Mouse (Mus musculus): ENCODE data around the gene Nckipsd. TPM values are rescaled to one million over a fixed set of nuclear protein-coding genes. Genes with fewer than 3 reads are reported as not detected.
A peak's percentile ranks its signal among the peaks of the same experiment; 100 is the strongest.

The Nckipsd gene
- polyA plus RNA-seq, 1 experiment from 2014 or later, result 20.4 TPM

- no peak overlapping the region for H3K4me3 ChIP-seq (replicated peaks)
- no peak overlapping the region for H3K9ac ChIP-seq
- H3K9me3 ChIP-seq (replicated peaks), result no peaks in the 10 kb centered on the region
- H3K27ac ChIP-seq (replicated peaks), result no peak overlapping the region
- no peak for ATAC-seq (ENCODE audit: insufficient number of reproducible peaks, low FRiP score, low TSS enrichment, low read depth)
- H3K27me3 ChIP-seq, result peaks cover 67% of the 10 kb centered on the region
- no peaks in the 10 kb centered on the region for H3K36me3 ChIP-seq
- H3K4me1 ChIP-seq, result peaks cover 15% of the 10 kb centered on the region
- no peak overlapping the region for H3K4me2 ChIP-seq (replicated peaks)
- under 1% methylated on average over 31 of the region's 31 CpGs for WGBS
These were observed 16.7 kb downstream of the Nckipsd start for GRCm38 (mm10) chr9:108824755-108825413.

GRCm38 (mm10) chr9:108825820-108826699 is 17.9 kb downstream of the Nckipsd start, which contains the start of gene Celsr3:
Gene Celsr3, plus strand, starts transcription at chr9:108826320.
- no peak within 1 kb of the TSS for H3K27ac ChIP-seq (replicated peaks)
- no peak for ATAC-seq (ENCODE audit: insufficient number of reproducible peaks, low FRiP score, low TSS enrichment, low read depth)
- WGBS, result 2% methylated on average over 65 of the region's 70 CpGs
- no peaks in the 10 kb centered on the region for H3K36me3 ChIP-seq
- H3K27me3 ChIP-seq, result peaks cover 79% of the 10 kb centered on the region
- H3K9me3 ChIP-seq (replicated peaks), result no peaks in the 10 kb centered on the region
- H3K4me1 ChIP-seq, result peaks cover 15% of the 10 kb centered on the region
- H3K4me2 ChIP-seq (replicated peaks), result peak within 1 kb of the TSS; percentile 86
- peak within 1 kb of the TSS; percentile 43 for H3K4me3 ChIP-seq (replicated peaks)
- H3K9ac ChIP-seq, result no peak within 1 kb of the TSS

GRCm38 (mm10) chr9:108826700-108827340 is 18.7 kb downstream of the Nckipsd start:
- peak; percentile 51 for ATAC-seq (ENCODE audit: insufficient number of reproducible peaks, low FRiP score, low TSS enrichment, low read depth)

GRCm38 (mm10) chr9:108827454-108827853 is 19.3 kb downstream of the Nckipsd start:
- Histone ChIP-seq H3K9me3 (replicated peaks) (no peaks in the 10 kb centered on the region), H3K9ac (no peak overlapping the region), H3K4me3 (replicated peaks) (peak overlapping the region; percentile 42), H3K27me3 (peaks cover 91% of the 10 kb centered on the region), H3K4me2 (replicated peaks) (peak overlapping the region; percentile 86), H3K36me3 (no peaks in the 10 kb centered on the region), H3K27ac (replicated peaks) (no peak overlapping the region), H3K4me1 (peaks cover 25% of the 10 kb centered on the region)
- 18% methylated on average over 34 of the region's 34 CpGs for WGBS
- no peak for ATAC-seq (ENCODE audit: insufficient number of reproducible peaks, low FRiP score, low TSS enrichment, low read depth)

More at GRCm38 (mm10) chr9:108826700-108827340, 18.7 kb downstream of the Nckipsd start:
- Histone ChIP-seq H3K4me3 (replicated peaks) (peak overlapping the region; percentile 43), H3K27ac (replicated peaks) (no peak overlapping the region), H3K9me3 (replicated peaks) (no peaks in the 10 kb centered on the region), H3K4me2 (replicated peaks) (peak overlapping the region; percentile 86), H3K4me1 (peaks cover 21% of the 10 kb centered on the region), H3K9ac (no peak overlapping the region), H3K27me3 (peaks cover 86% of the 10 kb centered on the region), H3K36me3 (no peaks in the 10 kb centered on the region)
- 2% methylated on average over 39 of the region's 39 CpGs for WGBS

- no peak for ATAC-seq (ENCODE audit: insufficient number of reproducible peaks, low FRiP score, low TSS enrichment, low read depth)
- no peak overlapping the region for H3K27ac ChIP-seq (replicated peaks)
- H3K9me3 ChIP-seq (replicated peaks), result no peaks in the 10 kb centered on the region
- peaks cover 95% of the 10 kb centered on the region for H3K27me3 ChIP-seq
- 66% methylated on average over 18 of the region's 18 CpGs for WGBS
- H3K36me3 ChIP-seq, result no peaks in the 10 kb centered on the region
- peak overlapping the region; percentile 86; the same call in 1 of the 2 replicates for H3K4me2 ChIP-seq (replicated peaks)
- H3K4me1 ChIP-seq, result peaks cover 29% of the 10 kb centered on the region
- no peak overlapping the region for H3K4me3 ChIP-seq (replicated peaks)
- H3K9ac ChIP-seq, result no peak overlapping the region
These were observed 19.7 kb downstream of the Nckipsd start for GRCm38 (mm10) chr9:108827906-108828305.

GRCm38 (mm10) chr9:108831637-108832036 is 23.5 kb downstream of the Nckipsd start:
- Histone ChIP-seq H3K9me3 (replicated peaks) (no peaks in the 10 kb centered on the region), H3K27me3 (peaks cover 77% of the 10 kb centered on the region), H3K36me3 (no peaks in the 10 kb centered on the region), H3K27ac (replicated peaks) (no peak overlapping the region), H3K9ac (no peak overlapping the region), H3K4me2 (replicated peaks) (peak overlapping the region; percentile 97), H3K4me1 (peaks cover 22% of the 10 kb centered on the region), H3K4me3 (replicated peaks) (peak overlapping the region; percentile 47)
- 4% methylated on average over 23 of the region's 23 CpGs for WGBS
- ATAC-seq (ENCODE audit: insufficient number of reproducible peaks, low FRiP score, low TSS enrichment, low read depth), result no peak

GRCm38 (mm10) chr9:108832390-108833108 is 24.4 kb downstream of the Nckipsd start:
- peak; percentile 95 for ATAC-seq (ENCODE audit: insufficient number of reproducible peaks, low FRiP score, low TSS enrichment, low read depth)
- Histone ChIP-seq H3K9me3 (replicated peaks) (no peaks in the 10 kb centered on the region), H3K27ac (replicated peaks) (no peak overlapping the region), H3K4me2 (replicated peaks) (peak overlapping the region; percentile 97), H3K9ac (no peak overlapping the region), H3K4me3 (replicated peaks) (peak overlapping the region; percentile 47), H3K36me3 (no peaks in the 10 kb centered on the region), H3K27me3 (peaks cover 69% of the 10 kb centered on the region), H3K4me1 (peaks cover 16% of the 10 kb centered on the region)
- WGBS, result 5% methylated on average over 46 of the region's 46 CpGs

- WGBS, result 11% methylated on average over 14 of the region's 14 CpGs
- Histone ChIP-seq H3K4me3 (replicated peaks) (0 out of 2 replicates have a peak overlapping the region, but pooled peaks have one; percentile 7), H3K4me1 (peaks cover 8% of the 10 kb centered on the region; the same call in 1 of the 2 replicates), H3K27ac (replicated peaks) (no peak overlapping the region), H3K9ac (no peak overlapping the region), H3K27me3 (peaks cover 7% of the 10 kb centered on the region; the same call in 1 of the 2 replicates), H3K4me2 (replicated peaks) (peak overlapping the region; percentile 36), H3K36me3 (no peaks in the 10 kb centered on the region), H3K9me3 (replicated peaks) (no peaks in the 10 kb centered on the region)
- ATAC-seq (ENCODE audit: insufficient number of reproducible peaks, low FRiP score, low TSS enrichment, low read depth), result no peak
These were observed 34.8 kb downstream of the Nckipsd start for GRCm38 (mm10) chr9:108842989-108843388.

GRCm38 (mm10) chr9:108845390-108845789 is 37.2 kb downstream of the Nckipsd start:
- Histone ChIP-seq H3K27me3 (peaks cover 7% of the 10 kb centered on the region; the same call in 1 of the 2 replicates), H3K4me1 (peaks cover 8% of the 10 kb centered on the region; the same call in 1 of the 2 replicates), H3K36me3 (no peaks in the 10 kb centered on the region), H3K9me3 (replicated peaks) (no peaks in the 10 kb centered on the region), H3K27ac (replicated peaks) (no peak overlapping the region), H3K9ac (no peak overlapping the region), H3K4me2 (replicated peaks) (no peak overlapping the region), H3K4me3 (replicated peaks) (no peak overlapping the region)
- ATAC-seq (ENCODE audit: insufficient number of reproducible peaks, low FRiP score, low TSS enrichment, low read depth), result no peak
- 68% methylated on average over 5 of the region's 5 CpGs for WGBS

- Histone ChIP-seq H3K9ac (no peak overlapping the region), H3K4me3 (replicated peaks) (no peak overlapping the region), H3K9me3 (replicated peaks) (no peaks in the 10 kb centered on the region), H3K36me3 (no peaks in the 10 kb centered on the region), H3K4me2 (replicated peaks) (no peak overlapping the region), H3K27ac (replicated peaks) (no peak overlapping the region), H3K27me3 (0 out of 2 replicates have a peak, but pooled peaks cover 4% of the 10 kb centered on the region), H3K4me1 (peaks cover 8% of the 10 kb centered on the region; the same call in 1 of the 2 replicates)
- WGBS, result 84% methylated on average over 4 of the region's 4 CpGs
- ATAC-seq (ENCODE audit: insufficient number of reproducible peaks, low FRiP score, low TSS enrichment, low read depth), result no peak
These were observed 39.2 kb downstream of the Nckipsd start for GRCm38 (mm10) chr9:108847374-108847773.

Data from embryonic facial prominence, embryonic 15.5 days (tissue).